Mouse (Mus musculus) midbrain, embryonic 11.5 days (tissue): ENCODE data around the gene Pole3. TPM values are rescaled to one million over a fixed set of nuclear protein-coding genes. Genes with fewer than 3 reads are reported as not detected.

ENCODE experiments used
- ATAC-seq: fragments of 200-750 bp; cut with Nextera tagmentation; 2 replicates; pipeline ENCODE4 v1.8.0; 2017; ENCODE audit warnings: moderate TSS enrichment, moderate library complexity; ENCODE audit not compliant: low FRiP score
- DNase-seq: peaks from one replicate; pipeline ENCODE4 v3.0.0; 2015; ENCODE audit warnings: low spot score; ENCODE audit errors: missing footprints
- H3K27ac ChIP-seq: fragments of 300-500 bp; sonication (generic); 2 replicates; pipeline ENCODE4 v1.5.1; 2014; ENCODE audit warnings: low read depth, low read length
- H3K27me3 ChIP-seq: fragments of 300-500 bp; sonication (generic); 2 replicates; pipeline ENCODE4 v1.6.1; 2014; ENCODE audit warnings: mild to moderate bottlenecking, low read length, moderate library complexity, mixed read lengths; ENCODE audit not compliant: control insufficient read depth, insufficient read depth
- H3K36me3 ChIP-seq: fragments of 300-500 bp; sonication (generic); 2 replicates; pipeline ENCODE4 v1.6.1; 2014; ENCODE audit warnings: mild to moderate bottlenecking, low read length, moderate library complexity, mixed read lengths; ENCODE audit not compliant: control insufficient read depth, insufficient read depth
- H3K4me1 ChIP-seq: fragments of 300-500 bp; sonication (generic); 2 replicates; pipeline ENCODE4 v1.6.1; 2014; ENCODE audit warnings: low read length; ENCODE audit not compliant: control insufficient read depth, insufficient read depth
- H3K4me2 ChIP-seq: fragments of 300-500 bp; sonication (generic); 2 replicates; pipeline ENCODE4 v1.6.1; 2014; ENCODE audit warnings: mild to moderate bottlenecking, moderate library complexity
- H3K4me3 ChIP-seq: fragments of 300-500 bp; sonication (generic); 2 replicates; pipeline ENCODE4 v1.5.1; 2014; ENCODE audit warnings: low read depth, low read length
- H3K9ac ChIP-seq: fragments of 300-500 bp; sonication (generic); 2 replicates; pipeline ENCODE4 v1.6.1; 2014; ENCODE audit warnings: low read length
- H3K9me3 ChIP-seq: fragments of 300-500 bp; sonication (generic); 2 replicates; pipeline ENCODE4 v1.6.1; 2016; ENCODE audit warnings: low read length; ENCODE audit not compliant: control insufficient read depth
- WGBS: fragments of 180-500 bp; shearing (Covaris S2); extraction: QIAGEN DNeasy Blood & Tissue Kit; methylation state at CpG from one replicate; pipeline ENCODE4 v1.1.7; 2014; 5-methylcytosine and 5-hydroxymethylcytosine counted together
- polyA plus RNA-seq: library from polyadenylated mRNA; unstranded; fragments of >200 nt; fragmentation: Nextera tagmentation; extraction: Ambion mirVana; gene quantifications from 2 replicates; pipeline ENCODE4 v1.2.1, GENCODE M21; 2014

The Pole3 gene
- polyA plus RNA-seq, 1 experiment from 2014 or later: 137 TPM

GRCm38 (mm10) chr4:62515490-62515889 is 9.4 kb downstream of the Pole3 start:
- peaks cover 11% of the 10 kb centered on the region; the same call in 1 of the 2 replicates for H3K36me3 ChIP-seq
- WGBS: 90% methylated on average over 3 of the region's 3 CpGs
- H3K27ac ChIP-seq: no peak overlapping the region
- no peak overlapping the region for H3K4me2 ChIP-seq
- no peaks in the 10 kb centered on the region for H3K27me3 ChIP-seq
- H3K4me3 ChIP-seq: no peak overlapping the region
- peaks cover 12% of the 10 kb centered on the region for H3K4me1 ChIP-seq
- DNase-seq (no peak), ATAC-seq (no peak)
- no peak overlapping the region for H3K9ac ChIP-seq
- no peaks in the 10 kb centered on the region for H3K9me3 ChIP-seq

DNA sequence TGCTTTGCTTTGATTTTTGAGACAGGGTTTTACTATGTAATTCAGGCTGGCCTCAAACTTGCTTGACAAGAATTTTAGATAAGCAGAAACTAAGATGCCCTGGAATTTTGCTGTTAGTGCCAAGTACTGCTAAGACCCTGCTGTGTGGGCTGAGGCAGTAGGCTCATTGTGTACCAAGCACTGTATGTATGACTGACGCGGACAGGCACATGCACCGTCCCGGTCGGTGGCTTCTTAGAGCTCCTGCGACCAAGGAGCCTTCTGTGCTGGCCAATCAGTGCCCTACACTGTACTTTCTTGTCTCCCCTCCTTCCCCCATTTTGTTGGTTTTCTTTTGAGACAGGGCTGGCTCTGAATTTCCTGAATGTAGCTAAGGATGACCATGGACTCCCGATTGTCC is 9.9 kb downstream of the Pole3 start:
- Histone ChIP-seq H3K36me3 (peaks cover 14% of the 10 kb centered on the region), H3K4me2 (no peak overlapping the region), H3K9ac (no peak overlapping the region), H3K9me3 (no peaks in the 10 kb centered on the region), H3K27me3 (no peaks in the 10 kb centered on the region), H3K4me1 (peaks cover 10% of the 10 kb centered on the region), H3K27ac (no peak overlapping the region), H3K4me3 (no peak overlapping the region)
- ATAC-seq (no peak), DNase-seq (no peak)
- whole genome bisulfite sequencing: 94% methylated on average over 7 of the region's 7 CpGs

DNA sequence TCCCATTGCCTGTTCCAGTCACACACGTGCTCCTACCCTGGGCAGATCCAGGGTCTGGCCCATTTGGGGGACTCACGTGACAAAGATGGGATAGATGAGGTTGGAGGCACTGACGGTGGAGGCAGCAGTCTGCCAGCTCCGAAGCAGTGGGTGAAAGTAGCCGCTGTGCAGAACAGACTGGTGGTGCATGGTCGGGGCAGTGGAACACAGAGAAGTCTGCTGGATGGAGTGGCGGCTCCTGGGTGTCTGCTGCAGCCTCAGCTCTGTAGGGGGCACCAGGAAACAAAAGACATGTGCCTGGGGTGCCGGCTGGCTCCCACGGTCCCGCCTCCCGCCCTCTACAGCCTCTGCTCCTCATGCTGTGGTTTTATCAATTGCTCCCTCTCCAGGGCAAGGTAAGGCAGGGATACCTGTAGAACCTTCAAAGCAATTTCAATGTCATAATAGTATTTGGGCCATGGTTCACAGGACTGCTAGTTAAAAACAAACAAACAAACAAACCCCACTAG is 10.8 kb downstream of the Pole3 start:
- Histone ChIP-seq H3K4me1 (peaks cover 7% of the 10 kb centered on the region), H3K9ac (no peak overlapping the region), H3K9me3 (no peaks in the 10 kb centered on the region), H3K27ac (no peak overlapping the region), H3K4me3 (no peak overlapping the region), H3K4me2 (no peak overlapping the region), H3K36me3 (peaks cover 22% of the 10 kb centered on the region), H3K27me3 (no peaks in the 10 kb centered on the region)
- 48% methylated on average over 11 of the region's 11 CpGs for WGBS
- DNase-seq (no peak), ATAC-seq (no peak)

GRCm38 (mm10) chr4:62509946-62510345 is 14.9 kb downstream of the Pole3 start:
- Histone ChIP-seq H3K27me3 (no peaks in the 10 kb centered on the region), H3K4me1 (no peaks in the 10 kb centered on the region), H3K36me3 (peaks cover 28% of the 10 kb centered on the region), H3K27ac (no peak overlapping the region), H3K4me2 (no peak overlapping the region), H3K4me3 (no peak overlapping the region), H3K9me3 (no peaks in the 10 kb centered on the region), H3K9ac (no peak overlapping the region)
- 96% methylated on average over 11 of the region's 11 CpGs for WGBS
- ATAC-seq: no peak
- no peak for DNase-seq

- 93% methylated on average over 5 of the region's 5 CpGs for WGBS
Observed at GRCm38 (mm10) chr4:62508839-62509238, 16.0 kb downstream of the Pole3 start.

DNA sequence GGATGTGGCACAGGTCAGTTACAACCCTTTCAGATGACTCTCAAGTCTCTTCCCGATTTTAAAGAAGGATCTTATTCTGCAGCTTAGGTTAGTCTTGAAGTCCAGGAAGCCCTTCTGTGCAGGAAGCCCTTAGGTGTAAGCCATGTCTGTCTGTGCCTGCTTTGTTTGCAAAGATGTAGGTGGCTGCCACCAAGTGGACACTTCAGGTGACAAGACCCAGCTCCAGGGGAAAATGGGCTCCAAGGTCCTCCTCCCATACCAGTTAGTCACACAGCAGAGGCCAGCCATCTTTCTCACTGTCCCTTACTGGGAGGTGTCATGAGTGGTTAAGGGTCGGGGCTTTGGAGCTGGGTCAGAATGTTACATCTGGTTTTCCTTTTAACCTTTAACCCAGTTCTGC is 18.1 kb downstream of the Pole3 start:
- Histone ChIP-seq H3K4me3 (no peak overlapping the region), H3K36me3 (peaks cover 21% of the 10 kb centered on the region), H3K4me1 (no peaks in the 10 kb centered on the region), H3K9ac (no peak overlapping the region), H3K9me3 (no peaks in the 10 kb centered on the region), H3K27me3 (no peaks in the 10 kb centered on the region), H3K4me2 (no peak overlapping the region), H3K27ac (no peak overlapping the region)
- WGBS: 70% methylated on average over 2 of the region's 2 CpGs
- ATAC-seq (no peak), DNase-seq (no peak)

More at GRCm38 (mm10) chr4:62508839-62509238, 16.0 kb downstream of the Pole3 start:
- no peak for DNase-seq
- no peak overlapping the region for H3K4me3 ChIP-seq
- no peak overlapping the region for H3K4me2 ChIP-seq
- no peak for ATAC-seq
- no peak overlapping the region for H3K27ac ChIP-seq
- no peaks in the 10 kb centered on the region for H3K9me3 ChIP-seq
- H3K27me3 ChIP-seq: no peaks in the 10 kb centered on the region
- H3K4me1 ChIP-seq: no peaks in the 10 kb centered on the region
- H3K36me3 ChIP-seq: peaks cover 28% of the 10 kb centered on the region
- no peak overlapping the region for H3K9ac ChIP-seq

GRCm38 (mm10) chr4:62505991-62506390 is 18.9 kb downstream of the Pole3 start:
- Histone ChIP-seq H3K9me3 (no peaks in the 10 kb centered on the region), H3K27ac (no peak overlapping the region), H3K9ac (no peak overlapping the region), H3K36me3 (peaks cover 17% of the 10 kb centered on the region), H3K4me2 (no peak overlapping the region), H3K4me1 (peaks cover 4% of the 10 kb centered on the region; the same call in 1 of the 2 replicates), H3K27me3 (no peaks in the 10 kb centered on the region), H3K4me3 (no peak overlapping the region)
- 89% methylated on average over 3 of the region's 3 CpGs for WGBS
- no peak for DNase-seq
- no peak for ATAC-seq

DNA sequence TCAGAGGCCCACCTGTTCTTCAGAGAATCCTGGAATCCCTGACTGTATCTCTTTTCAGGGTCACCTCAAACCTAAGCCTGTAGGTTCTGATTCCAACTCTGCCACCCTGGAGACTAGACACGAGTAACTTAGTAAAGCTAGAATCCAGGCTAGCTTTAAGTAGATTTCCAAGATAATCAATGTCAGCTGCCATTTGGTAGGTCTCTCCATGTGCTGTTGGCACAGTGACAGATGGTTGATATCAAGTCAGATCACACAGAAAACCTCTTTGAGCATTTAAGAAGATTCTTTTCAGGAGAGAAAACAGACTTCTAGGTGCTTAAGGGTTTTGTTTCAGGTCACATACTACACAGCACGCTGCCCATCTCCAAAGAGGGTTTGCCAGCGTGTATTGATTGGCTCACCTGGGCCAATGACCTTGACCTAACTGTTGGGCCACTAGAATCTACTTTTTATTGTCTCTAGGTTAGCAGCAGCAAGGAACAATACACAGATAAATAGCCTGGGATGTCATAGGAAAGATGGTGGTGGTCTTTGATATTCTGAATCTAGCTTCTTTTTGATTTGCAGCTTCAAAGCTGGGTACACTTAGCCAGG is 21.4 kb downstream of the Pole3 start, which contains the start of gene Hdhd3:
TSS of gene Hdhd3 (minus strand) at position 94 of the 597 bp plus-strand sequence.
- ATAC-seq: no peak
- WGBS: 84% methylated on average over 3 of the region's 3 CpGs
- H3K27ac ChIP-seq: no peak within 1 kb of the TSS

DNA sequence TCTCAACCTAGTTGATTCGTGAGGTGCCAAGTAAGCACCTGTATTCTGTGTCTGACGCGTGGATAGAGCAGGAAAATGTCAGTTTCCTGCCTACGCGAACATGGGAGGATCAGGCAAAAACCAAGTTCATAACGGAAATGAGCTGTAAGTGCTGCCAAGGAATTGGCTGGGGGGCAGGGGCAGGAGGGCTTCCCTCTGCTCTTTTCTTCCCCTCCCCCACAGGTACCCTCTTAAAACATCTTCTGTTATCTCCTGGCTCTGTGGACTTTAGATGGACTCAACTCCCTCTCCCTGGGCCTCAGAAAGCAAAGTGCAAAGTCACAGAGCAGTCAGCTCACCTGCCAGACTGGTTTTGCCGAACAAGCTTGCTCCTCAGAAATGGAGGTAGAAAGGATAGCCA is 21.9 kb downstream of the Pole3 start:
- H3K27ac ChIP-seq: no peak overlapping the region
- no peak overlapping the region for H3K4me2 ChIP-seq
- no peak overlapping the region for H3K9ac ChIP-seq
- H3K9me3 ChIP-seq: no peaks in the 10 kb centered on the region
- ATAC-seq (no peak), DNase-seq (peak; percentile 82)
- H3K27me3 ChIP-seq: no peaks in the 10 kb centered on the region
- 77% methylated on average over 7 of the region's 7 CpGs for WGBS
- peaks cover 4% of the 10 kb centered on the region; the same call in 1 of the 2 replicates for H3K4me1 ChIP-seq
- H3K36me3 ChIP-seq: peaks cover 4% of the 10 kb centered on the region; the same call in 1 of the 2 replicates
- H3K4me3 ChIP-seq: no peak overlapping the region

More for the DNA sequence above, 21.4 kb downstream of the Pole3 start, which contains the start of gene Hdhd3:
- Histone ChIP-seq H3K9ac (peak within 1 kb of the TSS; percentile 77), H3K36me3 (peaks cover 5% of the 10 kb centered on the region), H3K9me3 (no peaks in the 10 kb centered on the region), H3K4me3 (peak within 1 kb of the TSS; percentile 74), H3K4me2 (peak within 1 kb of the TSS; percentile 70), H3K4me1 (peaks cover 4% of the 10 kb centered on the region; the same call in 1 of the 2 replicates), H3K27me3 (no peaks in the 10 kb centered on the region)
- DNase-seq: no peak
